Mouse (Mus musculus): Measurements from ENCODE around the gene Klk1b1. TPM values are rescaled to one million over a fixed set of nuclear protein-coding genes. Genes with fewer than 3 reads are reported as not detected.

The Klk1b1 gene
- polyA plus RNA-seq, 1 experiment from 2014 or later = not detected

- no peaks in the 10 kb centered on the region for H3K9me3 ChIP-seq (replicated peaks)
- WGBS = 90% methylated on average over 5 of the region's 5 CpGs
- no peak for ATAC-seq
Observed at GRCm38 (mm10) chr7:44015071-44015470, 48.5 kb downstream of the Klk1b1 start.

More at GRCm38 (mm10) chr7:44015071-44015470, 48.5 kb downstream of the Klk1b1 start:
- H3K27ac ChIP-seq = no peak overlapping the region
- no peak overlapping the region for H3K4me2 ChIP-seq
- H3K4me1 ChIP-seq = no peaks in the 10 kb centered on the region
- H3K4me3 ChIP-seq = no peak overlapping the region
- no peaks in the 10 kb centered on the region for H3K27me3 ChIP-seq
- H3K9ac ChIP-seq = no peak overlapping the region
- no peaks in the 10 kb centered on the region for H3K36me3 ChIP-seq (ENCODE audit: poor library complexity, severe bottlenecking)

Other genes starting within 250 kb of the Klk1b1 start
- not detected in 2 replicates for gene Klk12, start 197.9 kb upstream of the Klk1b1 start, polyA plus RNA-seq (2015; fragmentation: Nextera tagmentation; extraction: Ambion mirVana)
- gene Klk11, start 192.1 kb upstream of the Klk1b1 start, polyA plus RNA-seq (2015; fragmentation: Nextera tagmentation; extraction: Ambion mirVana) = not detected in 2 replicates
- gene Klk10, start 185.7 kb upstream of the Klk1b1 start, polyA plus RNA-seq (2015; fragmentation: Nextera tagmentation; extraction: Ambion mirVana) = not detected in 2 replicates
- not detected in 2 replicates for gene Klk9, start 174.9 kb upstream of the Klk1b1 start, polyA plus RNA-seq (2015; fragmentation: Nextera tagmentation; extraction: Ambion mirVana)
- gene Klk8, start 169.2 kb upstream of the Klk1b1 start, polyA plus RNA-seq (2015; fragmentation: Nextera tagmentation; extraction: Ambion mirVana) = 4.8 and 5.5 TPM in 2 replicates
- not detected in 2 replicates for gene Klk7, start 155.5 kb upstream of the Klk1b1 start, polyA plus RNA-seq (2015; fragmentation: Nextera tagmentation; extraction: Ambion mirVana)
- not detected in 2 replicates for gene Klk6, start 142.3 kb upstream of the Klk1b1 start, polyA plus RNA-seq (2015; fragmentation: Nextera tagmentation; extraction: Ambion mirVana)
- not detected in 2 replicates for gene Klk5, start 124.8 kb upstream of the Klk1b1 start, polyA plus RNA-seq (2015; fragmentation: Nextera tagmentation; extraction: Ambion mirVana)
- 0.14 TPM in 1 of 2 replicates, not detected in the other for gene Klk4, start 85.6 kb upstream of the Klk1b1 start, polyA plus RNA-seq (2015; fragmentation: Nextera tagmentation; extraction: Ambion mirVana)
- not detected in 2 replicates for gene Klk15, start 33.0 kb upstream of the Klk1b1 start, polyA plus RNA-seq (2015; fragmentation: Nextera tagmentation; extraction: Ambion mirVana)
- gene Klk1b8, start 16.1 kb upstream of the Klk1b1 start, polyA plus RNA-seq (2015; fragmentation: Nextera tagmentation; extraction: Ambion mirVana) = not detected in 2 replicates
- not detected in 2 replicates for gene Klk1b9, start 9.3 kb downstream of the Klk1b1 start, polyA plus RNA-seq (2015; fragmentation: Nextera tagmentation; extraction: Ambion mirVana)
- not detected in 2 replicates for gene Klk1b11, start 29.1 kb downstream of the Klk1b1 start, polyA plus RNA-seq (2015; fragmentation: Nextera tagmentation; extraction: Ambion mirVana)
- not detected in 2 replicates for gene Klk1b26, start 45.4 kb downstream of the Klk1b1 start, polyA plus RNA-seq (2015; fragmentation: Nextera tagmentation; extraction: Ambion mirVana)
- gene Klk1b27, start 85.5 kb downstream of the Klk1b1 start, polyA plus RNA-seq (2015; fragmentation: Nextera tagmentation; extraction: Ambion mirVana) = not detected in 2 replicates
- gene Klk1b21, start 135.6 kb downstream of the Klk1b1 start, polyA plus RNA-seq (2015; fragmentation: Nextera tagmentation; extraction: Ambion mirVana) = not detected in 2 replicates
- not detected in 2 replicates for gene Klk1b22, start 145.9 kb downstream of the Klk1b1 start, polyA plus RNA-seq (2015; fragmentation: Nextera tagmentation; extraction: Ambion mirVana)
- not detected in 2 replicates for gene Klk1b16, start 170.0 kb downstream of the Klk1b1 start, polyA plus RNA-seq (2015; fragmentation: Nextera tagmentation; extraction: Ambion mirVana)
- gene Klk1b24, start 221.5 kb downstream of the Klk1b1 start, polyA plus RNA-seq (2015; fragmentation: Nextera tagmentation; extraction: Ambion mirVana) = not detected in 2 replicates
- gene Klk1b3, start 231.4 kb downstream of the Klk1b1 start, polyA plus RNA-seq (2015; fragmentation: Nextera tagmentation; extraction: Ambion mirVana) = not detected in 2 replicates
- gene Klk1b4, start 240.7 kb downstream of the Klk1b1 start, polyA plus RNA-seq (2015; fragmentation: Nextera tagmentation; extraction: Ambion mirVana) = not detected in 2 replicates
- gene Klk1b5, start 249.2 kb downstream of the Klk1b1 start, polyA plus RNA-seq (2015; fragmentation: Nextera tagmentation; extraction: Ambion mirVana) = not detected in 2 replicates